Mouse (Mus musculus) forebrain, embryonic 11.5 days (tissue): Measurements from ENCODE around the gene Sh3rf3. TPM values are rescaled to one million over a fixed set of nuclear protein-coding genes. Genes with fewer than 3 reads are reported as not detected.

Experiments used
- ATAC-seq: fragments of 200-750 bp; cut with Nextera tagmentation; replicated peaks from 2 replicates; pipeline ENCODE4 v1.8.0; 2017; ENCODE audit warnings: moderate TSS enrichment; ENCODE audit not compliant: low FRiP score
- DNase-seq: peaks from one replicate; pipeline ENCODE4 v3.0.0-alpha.2; 2017; ENCODE audit warnings: low spot score
- H3K27ac ChIP-seq: fragments of 300-500 bp; sonication (generic); 2 replicates; pipeline ENCODE4 v1.5.1; 2014; ENCODE audit warnings: low read depth, low read length
- H3K27me3 ChIP-seq: fragments of 300-500 bp; sonication (generic); 2 replicates; pipeline ENCODE4 v1.6.1; 2014; ENCODE audit warnings: mild to moderate bottlenecking, low read length, mixed read lengths; ENCODE audit not compliant: control insufficient read depth, insufficient read depth
- H3K36me3 ChIP-seq: fragments of 300-500 bp; sonication (generic); 2 replicates; pipeline ENCODE4 v1.6.1; 2014; ENCODE audit warnings: mild to moderate bottlenecking, low read length, moderate library complexity, mixed read lengths; ENCODE audit not compliant: control insufficient read depth, insufficient read depth
- H3K4me1 ChIP-seq: fragments of 300-500 bp; sonication (generic); replicated peaks from 2 replicates; pipeline ENCODE4 v1.6.1; 2014; ENCODE audit warnings: low read length, mixed read lengths; ENCODE audit not compliant: control insufficient read depth, insufficient read depth
- H3K4me2 ChIP-seq: fragments of 300-500 bp; sonication (generic); 2 replicates; pipeline ENCODE4 v1.6.1; 2014; ENCODE audit warnings: low read depth, mild to moderate bottlenecking, low read length, moderate library complexity, mixed read lengths; ENCODE audit not compliant: severe bottlenecking
- H3K4me3 ChIP-seq: fragments of 300-500 bp; sonication (generic); 2 replicates; pipeline ENCODE4 v1.5.1; 2014; ENCODE audit warnings: low read depth, low read length
- H3K9ac ChIP-seq: fragments of 300-500 bp; sonication (generic); 2 replicates; pipeline ENCODE4 v1.6.1; 2014; ENCODE audit warnings: low read length
- H3K9me3 ChIP-seq: fragments of 300-500 bp; sonication (generic); 2 replicates; pipeline ENCODE4 v1.6.1; 2016; ENCODE audit warnings: low read length, mixed read lengths; ENCODE audit not compliant: control insufficient read depth
- WGBS: fragments of 180-500 bp; shearing (Covaris S2); extraction: QIAGEN DNeasy Blood & Tissue Kit; methylation state at CpG from one replicate; pipeline ENCODE4 v1.1.7; 2014; 5-methylcytosine and 5-hydroxymethylcytosine counted together
- polyA plus RNA-seq: library from polyadenylated mRNA; unstranded; fragments of >200 nt; fragmentation: Nextera tagmentation; extraction: Ambion mirVana; gene quantifications from 2 replicates; pipeline ENCODE4 v1.2.1, GENCODE M21; 2014

Gene Sh3rf3
- polyA plus RNA-seq, 1 experiment from 2014 or later = 1.8 TPM

- no peak for ATAC-seq
- H3K9me3 ChIP-seq = no peaks in the 10 kb centered on the region
Measured at GRCm38 (mm10) chr10:58969351-58969750, 156.2 kb downstream of the Sh3rf3 start.

DNA sequence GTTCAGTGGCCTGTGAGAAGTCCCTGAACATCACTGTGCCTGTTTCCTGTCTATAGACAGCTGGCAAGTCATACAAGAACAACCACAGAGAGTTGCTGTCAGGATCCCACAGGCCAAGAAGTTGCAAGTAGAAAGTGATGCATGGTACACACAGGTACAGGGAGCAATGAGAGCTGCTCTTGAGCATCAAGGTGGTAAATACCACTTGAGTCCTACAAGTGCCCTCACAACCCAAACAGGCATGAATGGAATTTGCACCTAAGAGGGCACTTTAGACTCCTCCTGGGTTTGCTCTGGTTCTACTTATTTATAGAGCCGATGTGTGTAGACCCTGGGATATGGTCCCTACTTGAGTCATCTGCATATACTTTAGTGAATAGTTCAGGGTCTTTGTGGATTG is 159.0 kb downstream of the Sh3rf3 start:
- Histone ChIP-seq H3K9ac (no peak overlapping the region), H3K9me3 (no peaks in the 10 kb centered on the region), H3K27ac (no peak overlapping the region), H3K4me1 (no peaks in the 10 kb centered on the region), H3K27me3 (no peaks in the 10 kb centered on the region), H3K4me3 (no peak overlapping the region), H3K4me2 (no peak overlapping the region), H3K36me3 (no peaks in the 10 kb centered on the region)
- 95% methylated on average over 1 of the region's 1 CpGs for WGBS
- no peak for ATAC-seq
- DNase-seq = no peak

More at GRCm38 (mm10) chr10:58969351-58969750, 156.2 kb downstream of the Sh3rf3 start:
- H3K27me3 ChIP-seq = no peaks in the 10 kb centered on the region
- H3K9ac ChIP-seq = no peak overlapping the region
- H3K36me3 ChIP-seq = no peaks in the 10 kb centered on the region
- 93% methylated on average over 5 of the region's 5 CpGs for WGBS
- H3K27ac ChIP-seq = no peak overlapping the region
- no peak overlapping the region for H3K4me3 ChIP-seq
- H3K4me2 ChIP-seq = no peak overlapping the region
- no peaks in the 10 kb centered on the region for H3K4me1 ChIP-seq
- DNase-seq = no peak

DNA sequence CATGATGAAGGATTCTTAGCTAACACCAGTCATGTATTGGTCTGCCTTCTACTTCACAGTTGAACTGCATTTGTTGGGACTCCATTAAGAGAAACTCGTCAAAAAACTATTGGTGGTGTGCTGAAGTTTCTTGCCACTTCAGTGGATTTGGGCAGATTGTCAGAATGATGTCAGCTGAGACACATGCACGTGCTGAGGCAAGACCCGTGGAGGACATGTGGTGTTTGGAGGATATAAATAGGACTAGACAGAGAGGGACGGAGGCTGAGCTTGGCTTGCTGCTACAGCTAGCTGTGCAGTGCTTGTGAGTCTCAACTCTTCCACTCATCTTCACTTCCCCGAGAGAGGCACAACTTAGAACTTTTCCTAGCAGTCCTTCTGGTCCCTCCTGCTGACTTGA is 161.0 kb downstream of the Sh3rf3 start:
- H3K27ac ChIP-seq = no peak overlapping the region
- WGBS = 84% methylated on average over 5 of the region's 5 CpGs
- H3K9ac ChIP-seq = no peak overlapping the region
- H3K4me2 ChIP-seq = no peak overlapping the region
- no peaks in the 10 kb centered on the region for H3K9me3 ChIP-seq
- H3K27me3 ChIP-seq = no peaks in the 10 kb centered on the region
- H3K4me3 ChIP-seq = no peak overlapping the region
- ATAC-seq = no peak
- no peaks in the 10 kb centered on the region for H3K4me1 ChIP-seq
- H3K36me3 ChIP-seq = no peaks in the 10 kb centered on the region
- no peak for DNase-seq

- ATAC-seq (no peak), DNase-seq (no peak)
- 12% methylated on average over 7 of the region's 7 CpGs for WGBS
Measured at GRCm38 (mm10) chr10:58979320-58979959, 166.3 kb downstream of the Sh3rf3 start.

GRCm38 (mm10) chr10:58981674-58982329 is 168.6 kb downstream of the Sh3rf3 start:
- 83% methylated on average over 9 of the region's 9 CpGs for WGBS

More at GRCm38 (mm10) chr10:58979320-58979959, 166.3 kb downstream of the Sh3rf3 start:
- Histone ChIP-seq H3K9me3 (no peaks in the 10 kb centered on the region), H3K36me3 (no peaks in the 10 kb centered on the region), H3K27ac (no peak overlapping the region), H3K4me3 (no peak overlapping the region), H3K4me2 (no peak overlapping the region), H3K4me1 (no peaks in the 10 kb centered on the region; the same call in 1 of the 2 replicates), H3K9ac (no peak overlapping the region), H3K27me3 (no peaks in the 10 kb centered on the region)

DNA sequence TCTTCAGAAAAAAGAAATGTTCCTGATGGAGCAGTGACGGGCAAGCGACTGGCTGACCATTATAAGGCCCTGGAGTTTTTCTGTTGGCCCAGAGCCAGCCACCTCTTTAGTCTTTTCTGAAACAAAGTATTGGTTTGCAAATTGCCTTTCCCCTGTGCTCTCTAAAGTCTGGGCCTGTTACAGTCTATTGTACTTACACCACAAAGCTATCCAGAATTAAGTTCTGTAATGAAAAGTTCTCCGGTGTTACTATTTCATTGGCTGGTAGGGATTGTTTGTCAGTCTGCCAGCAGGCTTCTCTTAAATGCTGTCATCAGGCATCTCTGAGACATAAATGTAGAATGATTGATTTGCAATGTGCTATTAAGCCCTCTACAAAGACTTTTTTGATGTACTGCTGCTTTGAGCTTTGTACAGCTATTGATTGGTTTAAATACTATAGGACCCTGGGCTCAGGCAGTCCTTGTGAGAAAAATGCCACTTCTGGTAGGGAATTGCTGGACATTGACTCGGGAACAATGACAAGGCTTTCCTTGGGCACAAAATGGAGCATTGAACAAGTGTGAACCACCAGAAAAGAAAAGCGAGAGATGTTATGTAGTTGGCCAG is 169.5 kb downstream of the Sh3rf3 start:
- ATAC-seq = peak; percentile 58
- H3K4me3 ChIP-seq = no peak overlapping the region
- no peaks in the 10 kb centered on the region; the same call in 1 of the 2 replicates for H3K4me1 ChIP-seq
- no peak overlapping the region for H3K9ac ChIP-seq
- no peak overlapping the region for H3K4me2 ChIP-seq
- no peaks in the 10 kb centered on the region for H3K9me3 ChIP-seq
- no peak for DNase-seq
- 0 out of 2 replicates have a peak overlapping the region, but pooled peaks have one; percentile 18 for H3K27ac ChIP-seq
- no peaks in the 10 kb centered on the region for H3K36me3 ChIP-seq
- WGBS = 39% methylated on average over 5 of the region's 5 CpGs
- H3K27me3 ChIP-seq = no peaks in the 10 kb centered on the region

More at GRCm38 (mm10) chr10:58981674-58982329, 168.6 kb downstream of the Sh3rf3 start:
- Histone ChIP-seq H3K4me2 (no peak overlapping the region), H3K4me3 (no peak overlapping the region), H3K27ac (no peak overlapping the region), H3K4me1 (no peaks in the 10 kb centered on the region; the same call in 1 of the 2 replicates), H3K9ac (no peak overlapping the region), H3K36me3 (no peaks in the 10 kb centered on the region), H3K9me3 (no peaks in the 10 kb centered on the region), H3K27me3 (no peaks in the 10 kb centered on the region)
- DNase-seq = no peak
- ATAC-seq = no peak

- Histone ChIP-seq H3K4me3 (no peak overlapping the region), H3K27me3 (no peaks in the 10 kb centered on the region), H3K4me2 (no peak overlapping the region), H3K9me3 (no peaks in the 10 kb centered on the region), H3K9ac (no peak overlapping the region), H3K27ac (no peak overlapping the region), H3K4me1 (no peaks in the 10 kb centered on the region), H3K36me3 (no peaks in the 10 kb centered on the region)
- DNase-seq (no peak), ATAC-seq (no peak)
- WGBS = 81% methylated on average over 3 of the region's 3 CpGs
Measured at GRCm38 (mm10) chr10:58991611-58992010, 178.5 kb downstream of the Sh3rf3 start.

DNA sequence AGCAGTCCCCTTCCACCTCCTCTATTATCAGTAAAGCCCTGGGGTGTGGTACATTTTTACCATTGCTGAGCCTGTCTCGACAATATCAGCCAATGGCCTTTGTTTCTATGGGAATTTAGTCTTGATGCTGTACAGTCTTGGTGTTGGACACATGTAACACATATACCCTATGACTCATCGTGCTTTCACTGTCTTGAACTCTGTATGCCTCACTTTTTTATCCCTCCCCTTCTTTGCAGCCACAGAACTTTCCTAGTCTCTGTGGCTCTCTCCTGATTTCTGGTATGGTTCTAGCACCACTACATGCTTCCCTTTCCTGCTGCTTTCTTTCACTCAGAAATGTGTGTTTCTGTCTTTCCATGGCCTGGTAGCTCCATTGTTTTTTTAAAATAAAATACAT is 181.6 kb downstream of the Sh3rf3 start:
- H3K9me3 ChIP-seq = no peaks in the 10 kb centered on the region
- no peak overlapping the region for H3K4me3 ChIP-seq
- H3K4me1 ChIP-seq = no peaks in the 10 kb centered on the region
- 85% methylated on average over 2 of the region's 2 CpGs for WGBS
- no peak overlapping the region for H3K4me2 ChIP-seq
- H3K9ac ChIP-seq = no peak overlapping the region
- no peak overlapping the region for H3K27ac ChIP-seq
- H3K27me3 ChIP-seq = no peaks in the 10 kb centered on the region
- ATAC-seq (no peak), DNase-seq (no peak)
- no peaks in the 10 kb centered on the region for H3K36me3 ChIP-seq
